Mouse (Mus musculus): ENCODE data around the gene Lingo3.

Gene Lingo3

GRCm38 (mm10) chr10:80843931-80844547 lies at the start of gene Lingo3:
Gene Lingo3, minus strand, starts transcription at chr10:80844039.
- no peak for DNase-seq (ENCODE audit: low spot score in 2 of 2)

GRCm38 (mm10) chr10:80887181-80887580 lies 43.3 kb upstream of the Lingo3 start:
- DNase-seq (ENCODE audit: low spot score in 2 of 2): no peak

GRCm38 (mm10) chr10:80881301-80881700 lies 37.5 kb upstream of the Lingo3 start:
- peak; percentile 88 to 97 for DNase-seq (ENCODE audit: low spot score in 2 of 2)

- DNase-seq (ENCODE audit: low spot score in 2 of 2): no peak
Observed at GRCm38 (mm10) chr10:80880901-80881300, 37.1 kb upstream of the Lingo3 start.

- peak; percentile 83 to 95 for DNase-seq (ENCODE audit: low spot score in 2 of 2)
Observed at GRCm38 (mm10) chr10:80880131-80880641, 36.3 kb upstream of the Lingo3 start.

- no peak for DNase-seq (ENCODE audit: low spot score in 2 of 2)
Observed at GRCm38 (mm10) chr10:80876594-80876993, 32.8 kb upstream of the Lingo3 start.

GRCm38 (mm10) chr10:80876028-80876427 lies 32.2 kb upstream of the Lingo3 start:
- DNase-seq (ENCODE audit: low spot score in 2 of 2): peak; percentile 76 to 85

GRCm38 (mm10) chr10:80874035-80874434 lies 30.2 kb upstream of the Lingo3 start:
- DNase-seq (ENCODE audit: low spot score in 2 of 2): no peak

- no peak for DNase-seq (ENCODE audit: low spot score in 2 of 2)
Observed at GRCm38 (mm10) chr10:80871581-80871980, 27.7 kb upstream of the Lingo3 start, which contains the start of gene Tmprss9. Gene Tmprss9, plus strand, starts transcription at chr10:80871848.

- peak in 1 of 2 experiments; percentile 12 for DNase-seq (ENCODE audit: low spot score in 2 of 2)
Observed at GRCm38 (mm10) chr10:80870993-80871392, 27.2 kb upstream of the Lingo3 start.

- DNase-seq (ENCODE audit: low spot score in 2 of 2): no peak
Observed at GRCm38 (mm10) chr10:80864446-80864845, 20.6 kb upstream of the Lingo3 start.

GRCm38 (mm10) chr10:80862305-80862704 lies 18.5 kb upstream of the Lingo3 start:
- no peak for DNase-seq (ENCODE audit: low spot score in 2 of 2)

GRCm38 (mm10) chr10:80858350-80858935 lies 14.6 kb upstream of the Lingo3 start:
- peak; percentile 77 to 86 for DNase-seq (ENCODE audit: low spot score in 2 of 2)

GRCm38 (mm10) chr10:80857848-80858247 lies 14.0 kb upstream of the Lingo3 start:
- DNase-seq (ENCODE audit: low spot score in 2 of 2): peak; percentile 69 to 82

- no peak for DNase-seq (ENCODE audit: low spot score in 2 of 2)
Observed at GRCm38 (mm10) chr10:80857386-80857785, 13.5 kb upstream of the Lingo3 start.

- DNase-seq (ENCODE audit: low spot score in 2 of 2): peak; percentile 73 to 82
Observed at GRCm38 (mm10) chr10:80856908-80857307, 13.1 kb upstream of the Lingo3 start.

GRCm38 (mm10) chr10:80856267-80856666 lies 12.4 kb upstream of the Lingo3 start:
- peak in 1 of 2 experiments; percentile 57 for DNase-seq (ENCODE audit: low spot score in 2 of 2)

- peak in 1 of 2 experiments; percentile 42 for DNase-seq (ENCODE audit: low spot score in 2 of 2)
Observed at GRCm38 (mm10) chr10:80855749-80856073, 11.9 kb upstream of the Lingo3 start.

- DNase-seq (ENCODE audit: low spot score in 2 of 2): peak; percentile 99 to 100
Observed at GRCm38 (mm10) chr10:80854913-80855748, 11.3 kb upstream of the Lingo3 start, which contains the start of the genes Lsm7 and Sppl2b. Gene Lsm7, minus strand, starts transcription at chr10:80855209. Gene Sppl2b, plus strand, starts transcription at chr10:80855275.

GRCm38 (mm10) chr10:80848571-80848970 lies 4.7 kb upstream of the Lingo3 start:
- peak; percentile 78 to 83 for DNase-seq (ENCODE audit: low spot score in 2 of 2)

GRCm38 (mm10) chr10:80845732-80846131 lies 1.9 kb upstream of the Lingo3 start:
- no peak for DNase-seq (ENCODE audit: low spot score in 2 of 2)

GRCm38 (mm10) chr10:80845055-80845693 lies 1.3 kb upstream of the Lingo3 start:
- DNase-seq (ENCODE audit: low spot score in 2 of 2): no peak

Data from spleen, postnatal 4 days (tissue).